Mouse (Mus musculus): ENCODE measurements at regions not wholly inside any gene's neighbourhood (a gene's known extent, or its start where the extent isn't known, plus 50 kb on each side); places are given as distances from the start of the nearest gene placed in this dataset.

DNA sequence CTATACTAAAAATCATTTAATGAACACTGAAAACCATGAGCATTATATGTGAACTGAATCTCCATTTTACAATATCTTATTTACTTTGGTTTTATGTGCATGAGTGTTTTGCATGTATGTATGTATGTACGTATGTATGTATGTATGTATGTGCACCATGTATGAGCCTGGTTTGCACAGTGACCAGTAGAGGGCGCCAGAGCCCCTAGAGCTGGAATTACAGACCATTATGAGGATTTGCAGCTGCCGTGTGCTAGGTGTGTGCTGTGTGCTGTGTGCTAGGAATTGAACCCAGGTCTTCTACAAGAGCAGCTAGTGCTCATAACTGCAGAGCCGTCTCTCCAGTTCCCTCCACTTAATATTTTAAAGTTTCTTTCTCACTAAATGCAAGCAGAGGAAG, 147.5 kb upstream of the Gm6657 start:
- no peak overlapping the region for H3K4me3 ChIP-seq (ENCODE audit: low read depth, low read length)
- no peaks in the 10 kb centered on the region for H3K27me3 ChIP-seq (ENCODE audit: control insufficient read depth, insufficient read depth, low read depth, low read length)
- no peak overlapping the region for H3K4me2 ChIP-seq (ENCODE audit: low read depth, low read length)
- no peaks in the 10 kb centered on the region for H3K36me3 ChIP-seq (ENCODE audit: control insufficient read depth, insufficient read depth)
- H3K4me1 ChIP-seq (ENCODE audit: control insufficient read depth, low read depth, low read length): no peaks in the 10 kb centered on the region
- 55% methylated on average over 4 of the region's 4 CpGs for WGBS (ENCODE audit: insufficient replicate concordance)
- no peaks in the 10 kb centered on the region for H3K9me3 ChIP-seq (replicated peaks; ENCODE audit: control insufficient read depth, low read length)
- no peak overlapping the region for H3K9ac ChIP-seq (ENCODE audit: low read depth, low read length)
- no peak overlapping the region for H3K27ac ChIP-seq (ENCODE audit: low read length)
- no peak for ATAC-seq (ENCODE audit: low read depth)

GRCm38 (mm10) chr12:78055956-78056355, 138.1 kb upstream of the Gm6657 start:
- no peak for ATAC-seq (ENCODE audit: low read depth)
- Histone ChIP-seq H3K4me2 (ENCODE audit: low read depth, low read length) (no peak overlapping the region), H3K27ac (ENCODE audit: low read length) (no peak overlapping the region), H3K9me3 (replicated peaks; ENCODE audit: control insufficient read depth, low read length) (no peaks in the 10 kb centered on the region), H3K4me3 (ENCODE audit: low read depth, low read length) (no peak overlapping the region), H3K9ac (ENCODE audit: low read depth, low read length) (no peak overlapping the region), H3K36me3 (ENCODE audit: control insufficient read depth, insufficient read depth) (no peaks in the 10 kb centered on the region), H3K4me1 (ENCODE audit: control insufficient read depth, low read depth, low read length) (no peaks in the 10 kb centered on the region), H3K27me3 (ENCODE audit: control insufficient read depth, insufficient read depth, low read depth, low read length) (no peaks in the 10 kb centered on the region)
- 5% methylated on average over 9 of the region's 9 CpGs for WGBS (ENCODE audit: insufficient replicate concordance)

- no peak overlapping the region for H3K4me3 ChIP-seq (ENCODE audit: low read depth, low read length)
- no peak overlapping the region for H3K27ac ChIP-seq (ENCODE audit: low read length)
- 71% methylated on average over 3 of the region's 3 CpGs for WGBS (ENCODE audit: insufficient replicate concordance)
- H3K27me3 ChIP-seq (ENCODE audit: control insufficient read depth, insufficient read depth, low read depth, low read length): no peaks in the 10 kb centered on the region
- ATAC-seq (ENCODE audit: low read depth): no peak
- no peaks in the 10 kb centered on the region for H3K4me1 ChIP-seq (ENCODE audit: control insufficient read depth, low read depth, low read length)
- no peaks in the 10 kb centered on the region for H3K9me3 ChIP-seq (replicated peaks; ENCODE audit: control insufficient read depth, low read length)
- no peak overlapping the region for H3K4me2 ChIP-seq (ENCODE audit: low read depth, low read length)
- H3K9ac ChIP-seq (ENCODE audit: low read depth, low read length): no peak overlapping the region
- no peaks in the 10 kb centered on the region for H3K36me3 ChIP-seq (ENCODE audit: control insufficient read depth, insufficient read depth)
These were observed 136.9 kb upstream of the Gm6657 start for GRCm38 (mm10) chr12:78057166-78057565.

DNA sequence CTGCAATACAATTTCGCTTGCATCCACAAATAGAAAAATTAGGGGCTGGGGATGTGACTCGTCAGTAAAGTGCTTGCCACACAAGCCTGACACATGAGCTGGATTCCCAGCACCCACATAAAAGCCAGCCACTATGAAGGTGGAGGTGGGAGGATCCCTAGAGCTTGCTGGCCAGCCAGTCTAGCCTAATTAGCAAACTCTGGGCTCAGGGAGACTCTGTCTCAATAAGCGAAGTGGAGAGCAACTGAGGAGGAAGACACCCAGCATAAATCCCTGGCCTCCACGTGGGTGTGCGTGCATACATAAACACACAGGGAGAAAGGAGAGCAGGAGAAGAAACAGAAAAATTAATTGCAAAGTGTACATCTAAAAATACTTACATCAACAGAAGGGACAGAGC, 134.1 kb upstream of the Gm6657 start:
- Histone ChIP-seq H3K4me3 (ENCODE audit: low read depth, low read length) (no peak overlapping the region), H3K36me3 (ENCODE audit: control insufficient read depth, insufficient read depth) (no peaks in the 10 kb centered on the region), H3K4me2 (ENCODE audit: low read depth, low read length) (no peak overlapping the region), H3K9me3 (replicated peaks; ENCODE audit: control insufficient read depth, low read length) (no peaks in the 10 kb centered on the region), H3K27me3 (ENCODE audit: control insufficient read depth, insufficient read depth, low read depth, low read length) (no peaks in the 10 kb centered on the region), H3K27ac (ENCODE audit: low read length) (no peak overlapping the region), H3K4me1 (ENCODE audit: control insufficient read depth, low read depth, low read length) (no peaks in the 10 kb centered on the region), H3K9ac (ENCODE audit: low read depth, low read length) (no peak overlapping the region)
- ATAC-seq (ENCODE audit: low read depth): no peak
- 53% methylated on average over 5 of the region's 5 CpGs for WGBS (ENCODE audit: insufficient replicate concordance)

- Histone ChIP-seq H3K36me3 (ENCODE audit: control insufficient read depth, insufficient read depth) (no peaks in the 10 kb centered on the region), H3K4me3 (ENCODE audit: low read depth, low read length) (no peak overlapping the region), H3K27me3 (ENCODE audit: control insufficient read depth, insufficient read depth, low read depth, low read length) (no peaks in the 10 kb centered on the region), H3K4me1 (ENCODE audit: control insufficient read depth, low read depth, low read length) (no peaks in the 10 kb centered on the region), H3K27ac (ENCODE audit: low read length) (no peak overlapping the region), H3K4me2 (ENCODE audit: low read depth, low read length) (no peak overlapping the region), H3K9ac (ENCODE audit: low read depth, low read length) (no peak overlapping the region), H3K9me3 (replicated peaks; ENCODE audit: control insufficient read depth, low read length) (no peaks in the 10 kb centered on the region)
- ATAC-seq (ENCODE audit: low read depth): no peak
- WGBS (ENCODE audit: insufficient replicate concordance): 64% methylated on average over 6 of the region's 6 CpGs
These were observed 128.0 kb upstream of the Gm6657 start for GRCm38 (mm10) chr12:78066024-78066423.

DNA sequence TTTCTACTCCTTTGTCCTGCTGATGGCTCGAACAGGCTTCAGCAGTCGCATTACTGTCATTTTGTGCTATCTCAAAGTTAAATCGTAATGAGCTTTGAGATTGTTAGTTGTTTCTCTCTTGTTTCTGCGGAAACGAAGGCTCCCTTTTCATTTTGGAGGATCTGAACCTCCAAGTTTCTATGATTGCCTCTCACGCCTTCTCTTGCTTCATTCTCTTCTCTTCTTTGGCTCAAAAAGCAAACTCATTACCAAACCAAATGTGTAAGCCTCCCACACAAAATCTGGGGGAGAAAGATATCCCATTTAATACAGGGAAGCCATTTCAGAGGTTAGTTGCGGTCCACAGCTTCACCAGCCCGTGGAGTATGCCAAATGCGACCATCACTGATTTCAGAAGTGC, 121.1 kb upstream of the Gm6657 start:
- 65% methylated on average over 9 of the region's 9 CpGs for WGBS (ENCODE audit: insufficient replicate concordance)
- no peak overlapping the region for H3K4me3 ChIP-seq (ENCODE audit: low read depth, low read length)

DNA sequence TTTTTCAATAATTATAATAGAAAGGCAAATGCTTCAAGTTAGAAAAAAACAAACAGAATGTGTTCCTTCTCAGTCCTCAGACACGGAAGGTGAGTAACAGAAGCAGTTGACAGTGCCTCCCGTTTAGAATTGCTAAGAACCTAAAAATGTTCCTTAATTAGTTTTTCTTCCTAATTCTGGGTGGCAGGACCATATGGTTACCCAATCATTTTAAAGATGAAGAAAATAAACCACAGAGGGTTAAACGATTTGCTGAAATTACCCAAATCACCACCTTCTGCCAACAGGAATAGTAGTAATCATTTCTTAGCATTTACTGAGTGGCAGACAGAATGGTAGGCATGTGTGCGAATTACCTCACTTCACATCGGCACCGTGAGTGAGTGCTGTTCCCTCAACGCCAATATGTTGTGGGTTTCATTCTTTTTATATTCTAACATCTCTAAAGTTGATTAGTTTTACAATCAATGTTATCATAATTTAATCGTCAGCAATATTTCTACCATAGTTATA, 119.7 kb upstream of the Gm6657 start:
- no peak overlapping the region for H3K9ac ChIP-seq (ENCODE audit: low read depth, low read length)
- no peak overlapping the region for H3K4me3 ChIP-seq (ENCODE audit: low read depth, low read length)
- no peaks in the 10 kb centered on the region for H3K9me3 ChIP-seq (replicated peaks; ENCODE audit: control insufficient read depth, low read length)
- H3K36me3 ChIP-seq (ENCODE audit: control insufficient read depth, insufficient read depth): no peaks in the 10 kb centered on the region
- 65% methylated on average over 8 of the region's 8 CpGs for WGBS (ENCODE audit: insufficient replicate concordance)
- ATAC-seq (ENCODE audit: low read depth): no peak
- H3K27me3 ChIP-seq (ENCODE audit: control insufficient read depth, insufficient read depth, low read depth, low read length): no peaks in the 10 kb centered on the region
- no peak overlapping the region for H3K4me2 ChIP-seq (ENCODE audit: low read depth, low read length)
- no peak overlapping the region for H3K27ac ChIP-seq (ENCODE audit: low read length)
- H3K4me1 ChIP-seq (ENCODE audit: control insufficient read depth, low read depth, low read length): no peaks in the 10 kb centered on the region

More for the DNA sequence above, 121.1 kb upstream of the Gm6657 start:
- H3K4me1 ChIP-seq (ENCODE audit: control insufficient read depth, low read depth, low read length): no peaks in the 10 kb centered on the region
- no peaks in the 10 kb centered on the region for H3K36me3 ChIP-seq (ENCODE audit: control insufficient read depth, insufficient read depth)
- no peak overlapping the region for H3K27ac ChIP-seq (ENCODE audit: low read length)
- H3K27me3 ChIP-seq (ENCODE audit: control insufficient read depth, insufficient read depth, low read depth, low read length): no peaks in the 10 kb centered on the region
- no peak for ATAC-seq (ENCODE audit: low read depth)
- no peaks in the 10 kb centered on the region for H3K9me3 ChIP-seq (replicated peaks; ENCODE audit: control insufficient read depth, low read length)
- H3K9ac ChIP-seq (ENCODE audit: low read depth, low read length): no peak overlapping the region
- no peak overlapping the region for H3K4me2 ChIP-seq (ENCODE audit: low read depth, low read length)

- Histone ChIP-seq H3K27ac (ENCODE audit: low read length) (no peak overlapping the region), H3K4me3 (ENCODE audit: low read depth, low read length) (no peak overlapping the region), H3K4me1 (ENCODE audit: control insufficient read depth, low read depth, low read length) (no peaks in the 10 kb centered on the region), H3K36me3 (ENCODE audit: control insufficient read depth, insufficient read depth) (no peaks in the 10 kb centered on the region), H3K9ac (ENCODE audit: low read depth, low read length) (no peak overlapping the region), H3K4me2 (ENCODE audit: low read depth, low read length) (no peak overlapping the region), H3K27me3 (ENCODE audit: control insufficient read depth, insufficient read depth, low read depth, low read length) (no peaks in the 10 kb centered on the region), H3K9me3 (replicated peaks; ENCODE audit: control insufficient read depth, low read length) (no peaks in the 10 kb centered on the region)
- WGBS (ENCODE audit: insufficient replicate concordance): 65% methylated on average over 5 of the region's 5 CpGs
- no peak for ATAC-seq (ENCODE audit: low read depth)
These were observed 116.8 kb upstream of the Gm6657 start for GRCm38 (mm10) chr12:78077285-78077684.

- no peaks in the 10 kb centered on the region for H3K9me3 ChIP-seq (replicated peaks; ENCODE audit: control insufficient read depth, low read length)
- no peaks in the 10 kb centered on the region for H3K4me1 ChIP-seq (ENCODE audit: control insufficient read depth, low read depth, low read length)
- H3K27me3 ChIP-seq (ENCODE audit: control insufficient read depth, insufficient read depth, low read depth, low read length): no peaks in the 10 kb centered on the region
- H3K36me3 ChIP-seq (ENCODE audit: control insufficient read depth, insufficient read depth): no peaks in the 10 kb centered on the region
- 55% methylated on average over 1 of the region's 1 CpGs for WGBS (ENCODE audit: insufficient replicate concordance)
- ATAC-seq (ENCODE audit: low read depth): no peak
- no peak overlapping the region for H3K4me2 ChIP-seq (ENCODE audit: low read depth, low read length)
- H3K27ac ChIP-seq (ENCODE audit: low read length): no peak overlapping the region
- H3K4me3 ChIP-seq (ENCODE audit: low read depth, low read length): no peak overlapping the region
- no peak overlapping the region for H3K9ac ChIP-seq (ENCODE audit: low read depth, low read length)
These were observed 111.9 kb upstream of the Gm6657 start for GRCm38 (mm10) chr12:78082163-78082562.
